Mouse (Mus musculus): ENCODE results near the gene Uncx. TPM values are rescaled to one million over a fixed set of nuclear protein-coding genes. Genes with fewer than 3 reads are reported as not detected.

Uncx gene
- polyA plus RNA-seq, 1 experiment from 2014 or later = not detected

- Histone ChIP-seq H3K4me3 (ENCODE audit: low read depth, low read length) (no peak overlapping the region), H3K27me3 (ENCODE audit: insufficient read depth, low read length) (peaks cover 33% of the 10 kb centered on the region), H3K27ac (ENCODE audit: low read depth) (no peak overlapping the region), H3K9ac (replicated peaks) (no peak overlapping the region), H3K4me1 (ENCODE audit: insufficient read depth) (no peaks in the 10 kb centered on the region), H3K36me3 (replicated peaks; ENCODE audit: insufficient read depth, low read length) (no peaks in the 10 kb centered on the region), H3K9me3 (ENCODE audit: low read length) (no peaks in the 10 kb centered on the region), H3K4me2 (ENCODE audit: low read depth, low read length) (no peak overlapping the region)
- WGBS (ENCODE audit: insufficient replicate concordance) = 51% methylated on average over 6 of the region's 6 CpGs
- TF ChIP-seq CTCF (IDR thresholded peaks at IDR 0.05; ENCODE audit: low read depth) (peak; percentile 23; the same call in 1 of the 2 replicates), EP300 (IDR thresholded peaks at IDR 0.05; ENCODE audit: low read depth) (no peak)
- ATAC-seq = no peak
- DNase-seq = no peak
These were observed 23.5 kb downstream of the Uncx start for GRCm38 (mm10) chr5:139566640-139567399.

- 29% methylated on average over 2 of the region's 2 CpGs for WGBS (ENCODE audit: insufficient replicate concordance)
- H3K27ac ChIP-seq (ENCODE audit: low read depth) = no peak overlapping the region
- peaks cover 26% of the 10 kb centered on the region for H3K27me3 ChIP-seq (ENCODE audit: insufficient read depth, low read length)
These were observed 24.8 kb downstream of the Uncx start for GRCm38 (mm10) chr5:139568079-139568478.

GRCm38 (mm10) chr5:139572526-139572925 lies 29.2 kb downstream of the Uncx start:
- DNase-seq (no peak), ATAC-seq (no peak)
- H3K9ac ChIP-seq (replicated peaks) = no peak overlapping the region
- no peaks in the 10 kb centered on the region for H3K4me1 ChIP-seq (ENCODE audit: insufficient read depth)
- peaks cover 13% of the 10 kb centered on the region for H3K27me3 ChIP-seq (ENCODE audit: insufficient read depth, low read length)
- no peaks in the 10 kb centered on the region for H3K36me3 ChIP-seq (replicated peaks; ENCODE audit: insufficient read depth, low read length)
- no peak overlapping the region for H3K27ac ChIP-seq (ENCODE audit: low read depth)
- H3K9me3 ChIP-seq (ENCODE audit: low read length) = no peaks in the 10 kb centered on the region
- no peak overlapping the region for H3K4me3 ChIP-seq (ENCODE audit: low read depth, low read length)
- 40% methylated on average over 7 of the region's 7 CpGs for WGBS (ENCODE audit: insufficient replicate concordance)
- TF ChIP-seq CTCF (IDR thresholded peaks at IDR 0.05; ENCODE audit: low read depth) = no peak
- TF ChIP-seq EP300 (IDR thresholded peaks at IDR 0.05; ENCODE audit: low read depth) = no peak
- no peak overlapping the region for H3K4me2 ChIP-seq (ENCODE audit: low read depth, low read length)

More at GRCm38 (mm10) chr5:139568079-139568478, 24.8 kb downstream of the Uncx start:
- no peak for DNase-seq
- H3K9me3 ChIP-seq (ENCODE audit: low read length) = no peaks in the 10 kb centered on the region
- no peaks in the 10 kb centered on the region for H3K4me1 ChIP-seq (ENCODE audit: insufficient read depth)
- H3K36me3 ChIP-seq (replicated peaks; ENCODE audit: insufficient read depth, low read length) = no peaks in the 10 kb centered on the region
- no peak for ATAC-seq
- H3K9ac ChIP-seq (replicated peaks) = no peak overlapping the region
- no peak overlapping the region for H3K4me2 ChIP-seq (ENCODE audit: low read depth, low read length)
- H3K4me3 ChIP-seq (ENCODE audit: low read depth, low read length) = no peak overlapping the region
- TF ChIP-seq CTCF (IDR thresholded peaks at IDR 0.05; ENCODE audit: low read depth) (no peak), EP300 (IDR thresholded peaks at IDR 0.05; ENCODE audit: low read depth) (no peak)

GRCm38 (mm10) chr5:139573606-139574311 lies 30.5 kb downstream of the Uncx start:
- Histone ChIP-seq H3K27ac (ENCODE audit: low read depth) (no peak overlapping the region), H3K36me3 (replicated peaks; ENCODE audit: insufficient read depth, low read length) (no peaks in the 10 kb centered on the region), H3K4me1 (ENCODE audit: insufficient read depth) (no peaks in the 10 kb centered on the region), H3K4me2 (ENCODE audit: low read depth, low read length) (no peak overlapping the region), H3K27me3 (ENCODE audit: insufficient read depth, low read length) (0 out of 2 replicates have a peak, but pooled peaks cover 9% of the 10 kb centered on the region), H3K4me3 (ENCODE audit: low read depth, low read length) (no peak overlapping the region), H3K9ac (replicated peaks) (no peak overlapping the region), H3K9me3 (ENCODE audit: low read length) (no peaks in the 10 kb centered on the region)
- ATAC-seq (no peak), DNase-seq (no peak)
- WGBS (ENCODE audit: insufficient replicate concordance) = 78% methylated on average over 7 of the region's 7 CpGs
- TF ChIP-seq EP300 (IDR thresholded peaks at IDR 0.05; ENCODE audit: low read depth) (no peak), CTCF (IDR thresholded peaks at IDR 0.05; ENCODE audit: low read depth) (no peak)

- DNase-seq = no peak
- H3K36me3 ChIP-seq (replicated peaks; ENCODE audit: insufficient read depth, low read length) = no peaks in the 10 kb centered on the region
These were observed 31.8 kb downstream of the Uncx start for GRCm38 (mm10) chr5:139575054-139575453.

GRCm38 (mm10) chr5:139580171-139580743 lies 37.0 kb downstream of the Uncx start:
- WGBS (ENCODE audit: insufficient replicate concordance) = 38% methylated on average over 27 of the region's 27 CpGs
- no peak overlapping the region for H3K27ac ChIP-seq (ENCODE audit: low read depth)
- no peaks in the 10 kb centered on the region for H3K4me1 ChIP-seq (ENCODE audit: insufficient read depth)
- no peaks in the 10 kb centered on the region for H3K9me3 ChIP-seq (ENCODE audit: low read length)
- H3K27me3 ChIP-seq (ENCODE audit: insufficient read depth, low read length) = peaks cover 51% of the 10 kb centered on the region
- no peak overlapping the region for H3K9ac ChIP-seq (replicated peaks)
- no peak for DNase-seq
- H3K36me3 ChIP-seq (replicated peaks; ENCODE audit: insufficient read depth, low read length) = no peaks in the 10 kb centered on the region
- ATAC-seq = no peak
- no peak overlapping the region for H3K4me3 ChIP-seq (ENCODE audit: low read depth, low read length)
- H3K4me2 ChIP-seq (ENCODE audit: low read depth, low read length) = no peak overlapping the region
- TF ChIP-seq EP300 (IDR thresholded peaks at IDR 0.05; ENCODE audit: low read depth) = no peak

More at GRCm38 (mm10) chr5:139575054-139575453, 31.8 kb downstream of the Uncx start:
- H3K4me1 ChIP-seq (ENCODE audit: insufficient read depth) = no peaks in the 10 kb centered on the region
- TF ChIP-seq EP300 (IDR thresholded peaks at IDR 0.05; ENCODE audit: low read depth) = no peak
- TF ChIP-seq CTCF (IDR thresholded peaks at IDR 0.05; ENCODE audit: low read depth) = no peak
- no peak overlapping the region for H3K27ac ChIP-seq (ENCODE audit: low read depth)
- ATAC-seq = no peak
- no peak overlapping the region for H3K4me2 ChIP-seq (ENCODE audit: low read depth, low read length)
- peaks cover 13% of the 10 kb centered on the region for H3K27me3 ChIP-seq (ENCODE audit: insufficient read depth, low read length)
- H3K9me3 ChIP-seq (ENCODE audit: low read length) = no peaks in the 10 kb centered on the region
- H3K4me3 ChIP-seq (ENCODE audit: low read depth, low read length) = no peak overlapping the region
- WGBS (ENCODE audit: insufficient replicate concordance) = 64% methylated on average over 9 of the region's 9 CpGs
- H3K9ac ChIP-seq (replicated peaks) = no peak overlapping the region

Measured in liver, postnatal 0 days (tissue).